Mouse (Mus musculus): ENCODE data around the gene Gpx2. TPM values are rescaled to one million over a fixed set of nuclear protein-coding genes. Genes with fewer than 3 reads are reported as not detected.

Gene Gpx2
- polyA plus RNA-seq, 1 experiment from 2014 or later, result not detected

DNA sequence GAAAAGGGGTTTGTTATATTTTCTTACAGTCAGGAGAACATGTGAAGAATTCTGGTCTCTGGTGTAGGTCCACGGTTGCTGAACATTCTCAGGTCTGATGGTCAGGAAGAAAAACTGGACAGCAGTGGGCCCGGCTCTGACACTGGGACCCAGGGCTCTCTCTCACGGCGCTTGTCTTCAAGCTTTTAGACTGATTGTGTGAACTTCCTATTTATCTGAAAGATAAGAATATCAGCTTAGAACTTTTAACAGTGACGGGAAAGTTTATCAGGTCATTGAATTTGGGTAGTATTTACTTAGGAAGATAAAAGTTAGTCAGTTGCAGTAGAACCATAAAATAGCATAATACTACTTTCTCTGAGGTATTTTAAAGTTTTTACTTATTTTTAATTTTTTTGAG lies 18.5 kb downstream of the Gpx2 start:
- Histone ChIP-seq H3K27ac (ENCODE audit: low read depth, low read length) (no peak overlapping the region), H3K4me1 (ENCODE audit: control insufficient read depth, insufficient read depth, low read length) (no peaks in the 10 kb centered on the region), H3K27me3 (ENCODE audit: control insufficient read depth, insufficient read depth, low read length) (no peaks in the 10 kb centered on the region), H3K9me3 (ENCODE audit: control insufficient read depth, low read length) (no peaks in the 10 kb centered on the region), H3K36me3 (ENCODE audit: control insufficient read depth, insufficient read depth, low read length) (no peaks in the 10 kb centered on the region), H3K4me3 (ENCODE audit: low read depth, low read length) (no peak overlapping the region), H3K9ac (ENCODE audit: low read length) (no peak overlapping the region), H3K4me2 (ENCODE audit: low read depth) (no peak overlapping the region)
- WGBS, result 91% methylated on average over 5 of the region's 5 CpGs
- ATAC-seq (ENCODE audit: insufficient read depth, low FRiP score, low TSS enrichment) (no peak), DNase-seq (ENCODE audit: low spot score) (no peak)

DNA sequence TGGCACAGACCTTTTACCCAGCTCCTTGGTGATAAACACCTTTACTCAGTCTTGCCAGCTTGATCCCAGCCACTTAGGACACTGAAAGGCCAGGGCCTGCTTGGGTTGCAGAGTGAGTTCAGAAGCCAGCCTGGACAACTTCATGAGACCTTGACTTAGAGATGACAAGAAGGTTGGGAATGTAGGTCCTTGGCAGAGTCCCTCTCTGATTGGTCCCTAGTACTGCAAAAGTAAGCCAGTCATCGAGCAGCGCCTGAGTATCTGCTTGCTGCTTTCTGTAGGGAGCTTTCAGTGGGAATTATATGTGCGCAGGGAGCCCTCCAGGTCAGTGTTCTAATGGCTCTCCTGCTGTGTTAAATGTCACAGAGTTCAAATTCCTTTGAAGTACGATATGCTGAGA lies 20.2 kb downstream of the Gpx2 start:
- Histone ChIP-seq H3K9me3 (ENCODE audit: control insufficient read depth, low read length) (no peaks in the 10 kb centered on the region), H3K4me2 (ENCODE audit: low read depth) (no peak overlapping the region), H3K27ac (ENCODE audit: low read depth, low read length) (no peak overlapping the region), H3K4me1 (ENCODE audit: control insufficient read depth, insufficient read depth, low read length) (no peaks in the 10 kb centered on the region), H3K36me3 (ENCODE audit: control insufficient read depth, insufficient read depth, low read length) (no peaks in the 10 kb centered on the region), H3K9ac (ENCODE audit: low read length) (no peak overlapping the region), H3K4me3 (ENCODE audit: low read depth, low read length) (no peak overlapping the region), H3K27me3 (ENCODE audit: control insufficient read depth, insufficient read depth, low read length) (no peaks in the 10 kb centered on the region)
- no peak for ATAC-seq (ENCODE audit: insufficient read depth, low FRiP score, low TSS enrichment)
- no peak for DNase-seq (ENCODE audit: low spot score)
- 49% methylated on average over 4 of the region's 4 CpGs for WGBS

- no peak for ATAC-seq (ENCODE audit: insufficient read depth, low FRiP score, low TSS enrichment)
- Histone ChIP-seq H3K36me3 (ENCODE audit: control insufficient read depth, insufficient read depth, low read length) (no peaks in the 10 kb centered on the region), H3K9me3 (ENCODE audit: control insufficient read depth, low read length) (no peaks in the 10 kb centered on the region), H3K9ac (ENCODE audit: low read length) (no peak overlapping the region), H3K27ac (ENCODE audit: low read depth, low read length) (no peak overlapping the region), H3K4me2 (ENCODE audit: low read depth) (no peak overlapping the region), H3K4me1 (ENCODE audit: control insufficient read depth, insufficient read depth, low read length) (no peaks in the 10 kb centered on the region), H3K27me3 (ENCODE audit: control insufficient read depth, insufficient read depth, low read length) (no peaks in the 10 kb centered on the region), H3K4me3 (ENCODE audit: low read depth, low read length) (no peak overlapping the region)
- no peak for DNase-seq (ENCODE audit: low spot score)
- WGBS, result 81% methylated on average over 3 of the region's 3 CpGs
Observed at GRCm38 (mm10) chr12:76774652-76775051, 20.7 kb downstream of the Gpx2 start.

DNA sequence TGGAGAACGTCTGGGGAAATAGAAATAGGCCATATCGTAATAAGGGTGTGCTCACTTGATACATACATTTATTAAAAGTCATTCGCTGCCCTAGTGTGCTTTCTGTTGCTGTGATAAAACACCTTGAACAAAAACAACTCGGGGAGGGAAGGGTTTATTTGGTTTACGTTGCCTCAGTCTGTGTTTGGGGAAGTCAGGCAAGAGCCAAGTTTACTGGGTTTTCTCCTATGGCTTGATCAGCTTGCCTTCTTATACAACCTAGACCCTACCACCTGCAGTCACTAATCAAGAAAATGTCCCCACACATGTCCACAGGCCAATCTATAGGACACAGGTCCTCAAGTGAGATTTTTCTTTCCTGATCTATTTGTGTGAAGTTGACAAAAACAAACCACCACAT lies 23.8 kb downstream of the Gpx2 start:
- no peak overlapping the region for H3K4me3 ChIP-seq (ENCODE audit: low read depth, low read length)
- DNase-seq (ENCODE audit: low spot score) (no peak), ATAC-seq (ENCODE audit: insufficient read depth, low FRiP score, low TSS enrichment) (no peak)
- H3K9ac ChIP-seq (ENCODE audit: low read length), result no peak overlapping the region
- no peaks in the 10 kb centered on the region for H3K9me3 ChIP-seq (ENCODE audit: control insufficient read depth, low read length)
- H3K36me3 ChIP-seq (ENCODE audit: control insufficient read depth, insufficient read depth, low read length), result no peaks in the 10 kb centered on the region
- no peaks in the 10 kb centered on the region for H3K27me3 ChIP-seq (ENCODE audit: control insufficient read depth, insufficient read depth, low read length)
- H3K27ac ChIP-seq (ENCODE audit: low read depth, low read length), result no peak overlapping the region
- no peak overlapping the region for H3K4me2 ChIP-seq (ENCODE audit: low read depth)
- no peaks in the 10 kb centered on the region for H3K4me1 ChIP-seq (ENCODE audit: control insufficient read depth, insufficient read depth, low read length)
- 86% methylated on average over 5 of the region's 5 CpGs for WGBS

DNA sequence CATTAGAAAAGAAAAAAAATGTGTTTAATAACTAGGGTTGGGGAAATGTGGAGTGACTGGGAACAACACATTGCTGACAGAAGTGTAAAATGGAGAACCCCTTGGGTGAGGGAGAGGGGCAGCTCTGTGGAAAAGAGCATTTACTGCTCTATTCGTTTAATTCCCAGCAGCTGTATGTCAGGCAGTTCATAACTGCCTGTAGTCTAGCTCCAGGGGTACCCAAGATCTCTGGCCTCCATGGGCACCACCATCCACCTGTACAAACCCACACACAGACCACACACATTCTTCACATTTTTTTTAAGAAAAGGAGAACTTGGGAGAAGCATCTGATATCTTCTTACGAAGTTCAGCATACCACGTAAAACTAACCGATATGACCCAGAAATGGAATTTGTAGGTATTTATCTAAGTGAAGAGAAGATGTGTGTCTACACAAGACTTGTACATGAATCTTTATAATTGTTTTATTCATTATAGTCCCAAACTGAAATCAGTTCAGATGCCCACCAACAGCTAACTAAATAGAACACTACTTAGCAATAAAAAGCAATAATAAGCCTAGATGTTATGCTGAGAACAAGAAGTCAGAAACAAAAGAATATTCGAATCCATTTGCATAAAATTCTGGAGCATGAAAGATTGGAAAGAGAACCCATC lies 24.4 kb downstream of the Gpx2 start:
- H3K36me3 ChIP-seq (ENCODE audit: control insufficient read depth, insufficient read depth, low read length), result no peaks in the 10 kb centered on the region
- 0 out of 2 replicates have a peak, but pooled peaks cover 4% of the 10 kb centered on the region for H3K4me1 ChIP-seq (ENCODE audit: control insufficient read depth, insufficient read depth, low read length)
- no peak for ATAC-seq (ENCODE audit: insufficient read depth, low FRiP score, low TSS enrichment)
- H3K4me2 ChIP-seq (ENCODE audit: low read depth), result no peak overlapping the region
- 91% methylated on average over 5 of the region's 5 CpGs for WGBS
- H3K9ac ChIP-seq (ENCODE audit: low read length), result no peak overlapping the region
- no peaks in the 10 kb centered on the region for H3K9me3 ChIP-seq (ENCODE audit: control insufficient read depth, low read length)
- H3K27ac ChIP-seq (ENCODE audit: low read depth, low read length), result no peak overlapping the region
- no peak for DNase-seq (ENCODE audit: low spot score)
- H3K27me3 ChIP-seq (ENCODE audit: control insufficient read depth, insufficient read depth, low read length), result no peaks in the 10 kb centered on the region
- no peak overlapping the region for H3K4me3 ChIP-seq (ENCODE audit: low read depth, low read length)

DNA sequence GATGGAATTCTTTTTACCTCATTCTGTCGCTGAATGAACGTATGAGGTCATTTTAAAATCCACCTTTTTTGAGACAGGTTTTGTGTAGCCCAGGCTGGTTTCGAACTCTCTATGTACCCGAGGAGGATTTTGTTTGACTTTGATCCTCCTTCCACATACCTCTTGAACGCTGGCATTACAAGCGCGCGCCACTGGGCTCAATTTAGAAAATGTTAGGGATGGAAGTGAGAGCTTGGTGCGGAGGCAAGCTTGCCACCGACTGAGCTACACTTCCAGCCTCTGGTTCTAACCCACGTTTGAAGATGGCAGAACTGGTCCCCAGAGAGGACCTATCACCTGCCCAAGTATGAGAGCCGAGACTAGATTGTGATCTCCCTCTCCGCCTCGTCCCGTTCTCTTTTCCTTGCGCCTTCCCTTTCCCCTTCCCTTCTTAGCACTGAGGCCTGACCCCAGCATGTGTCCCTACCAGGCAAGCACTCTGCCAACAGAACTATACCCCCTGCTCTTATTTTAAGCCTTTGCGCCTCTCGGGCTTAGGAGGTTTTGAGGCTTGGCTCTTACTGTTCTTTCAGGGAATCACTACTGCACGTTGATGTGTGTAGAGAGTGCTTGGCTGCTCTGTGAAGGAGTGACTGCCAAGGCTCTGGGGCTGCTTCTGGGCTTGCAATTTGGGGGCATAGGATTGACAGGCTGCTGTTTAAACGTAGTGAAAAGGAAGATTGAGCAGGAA lies 29.3 kb downstream of the Gpx2 start:
- DNase-seq (ENCODE audit: low spot score) (peak; percentile 23), ATAC-seq (ENCODE audit: insufficient read depth, low FRiP score, low TSS enrichment) (peak; percentile 18; the same call in 1 of the 2 replicates)
- peak overlapping the region; percentile 59 for H3K4me2 ChIP-seq (ENCODE audit: low read depth)
- H3K27ac ChIP-seq (ENCODE audit: low read depth, low read length), result no peak overlapping the region
- no peaks in the 10 kb centered on the region for H3K27me3 ChIP-seq (ENCODE audit: control insufficient read depth, insufficient read depth, low read length)
- no peaks in the 10 kb centered on the region for H3K9me3 ChIP-seq (ENCODE audit: control insufficient read depth, low read length)
- H3K9ac ChIP-seq (ENCODE audit: low read length), result peak overlapping the region; percentile 84
- H3K4me1 ChIP-seq (ENCODE audit: control insufficient read depth, insufficient read depth, low read length), result 0 out of 2 replicates have a peak, but pooled peaks cover 4% of the 10 kb centered on the region
- H3K36me3 ChIP-seq (ENCODE audit: control insufficient read depth, insufficient read depth, low read length), result no peaks in the 10 kb centered on the region
- 34% methylated on average over 20 of the region's 20 CpGs for WGBS
- H3K4me3 ChIP-seq (ENCODE audit: low read depth, low read length), result peak overlapping the region; percentile 70

GRCm38 (mm10) chr12:76765354-76765851 lies 30.0 kb downstream of the Gpx2 start, which contains the start of the genes Churc1 and Fntb:
TSS of gene Churc1 (plus strand) at chr12:76765538.
TSS of gene Fntb (plus strand) at chr12:76765589.
- ATAC-seq (ENCODE audit: insufficient read depth, low FRiP score, low TSS enrichment) (peak; percentile 98), DNase-seq (ENCODE audit: low spot score) (peak; percentile 92)
- WGBS, result 0% methylated on average over 31 of the region's 31 CpGs
- peak within 1 kb of the TSS; percentile 84 for H3K9ac ChIP-seq (ENCODE audit: low read length)
- no peaks in the 10 kb centered on the region for H3K27me3 ChIP-seq (ENCODE audit: control insufficient read depth, insufficient read depth, low read length)
- H3K27ac ChIP-seq (ENCODE audit: low read depth, low read length), result peak within 1 kb of the TSS; percentile 62; the same call in 1 of the 2 replicates
- peak within 1 kb of the TSS; percentile 70 for H3K4me3 ChIP-seq (ENCODE audit: low read depth, low read length)
- no peaks in the 10 kb centered on the region for H3K36me3 ChIP-seq (ENCODE audit: control insufficient read depth, insufficient read depth, low read length)
- 0 out of 2 replicates have a peak, but pooled peaks cover 4% of the 10 kb centered on the region for H3K4me1 ChIP-seq (ENCODE audit: control insufficient read depth, insufficient read depth, low read length)
- peak within 1 kb of the TSS; percentile 59 for H3K4me2 ChIP-seq (ENCODE audit: low read depth)
- H3K9me3 ChIP-seq (ENCODE audit: control insufficient read depth, low read length), result no peaks in the 10 kb centered on the region

GRCm38 (mm10) chr12:76752652-76753318 lies 42.6 kb downstream of the Gpx2 start:
- no peaks in the 10 kb centered on the region for H3K4me1 ChIP-seq (ENCODE audit: control insufficient read depth, insufficient read depth, low read length)
- DNase-seq (ENCODE audit: low spot score) (peak; percentile 34), ATAC-seq (ENCODE audit: insufficient read depth, low FRiP score, low TSS enrichment) (no peak)
- H3K9ac ChIP-seq (ENCODE audit: low read length), result no peak overlapping the region
- H3K4me2 ChIP-seq (ENCODE audit: low read depth), result no peak overlapping the region
- H3K4me3 ChIP-seq (ENCODE audit: low read depth, low read length), result no peak overlapping the region
- no peaks in the 10 kb centered on the region for H3K27me3 ChIP-seq (ENCODE audit: control insufficient read depth, insufficient read depth, low read length)
- 54% methylated on average over 14 of the region's 14 CpGs for WGBS
- H3K27ac ChIP-seq (ENCODE audit: low read depth, low read length), result no peak overlapping the region
- H3K9me3 ChIP-seq (ENCODE audit: control insufficient read depth, low read length), result no peaks in the 10 kb centered on the region
- no peaks in the 10 kb centered on the region for H3K36me3 ChIP-seq (ENCODE audit: control insufficient read depth, insufficient read depth, low read length)
